Mouse (Mus musculus) midbrain, postnatal 0 days (tissue): ENCODE results near the gene Rfx2. TPM values are rescaled to one million over a fixed set of nuclear protein-coding genes. Genes with fewer than 3 reads are reported as not detected.

Experiments used
- ATAC-seq: fragments of 200-750 bp; cut with Nextera tagmentation; 2 replicates; pipeline ENCODE4 v1.8.0; 2017; ENCODE audit warnings: moderate number of reproducible peaks, mild to moderate bottlenecking, moderate TSS enrichment, moderate library complexity; ENCODE audit not compliant: low FRiP score
- DNase-seq: peaks from one replicate; pipeline ENCODE4 v3.0.0-alpha.2; 2015; ENCODE audit warnings: low spot score
- H3K27ac ChIP-seq: fragments of 300-500 bp; sonication (generic); 2 replicates; pipeline ENCODE4 v1.5.1; 2014; ENCODE audit warnings: low read depth, mild to moderate bottlenecking, low read length, mixed read lengths
- H3K27me3 ChIP-seq: fragments of 300-500 bp; sonication (generic); 2 replicates; pipeline ENCODE4 v1.6.1; 2014; ENCODE audit warnings: low read length, control low read depth, mixed read lengths; ENCODE audit not compliant: insufficient read depth
- H3K36me3 ChIP-seq: fragments of 300-500 bp; sonication (generic); 2 replicates; pipeline ENCODE4 v1.6.1; 2014; ENCODE audit warnings: low read length, control low read depth, mixed read lengths; ENCODE audit not compliant: insufficient read depth
- H3K4me1 ChIP-seq: fragments of 300-500 bp; sonication (generic); 2 replicates; pipeline ENCODE4 v1.6.1; 2014; ENCODE audit warnings: mild to moderate bottlenecking, control low read depth, antibody characterized with exemption, low read length, mixed read lengths; ENCODE audit not compliant: insufficient read depth
- H3K4me2 ChIP-seq: fragments of 300-500 bp; sonication (generic); 2 replicates; pipeline ENCODE4 v1.6.1; 2014; ENCODE audit warnings: low read depth, mild to moderate bottlenecking, low read length, mixed read lengths; ENCODE audit not compliant: poor library complexity, severe bottlenecking
- H3K4me3 ChIP-seq: fragments of 300-500 bp; sonication (generic); 2 replicates; pipeline ENCODE4 v1.5.1; 2014; ENCODE audit warnings: low read depth, mild to moderate bottlenecking, low read length, moderate library complexity
- H3K9ac ChIP-seq: fragments of 300-500 bp; sonication (generic); replicated peaks from 2 replicates; pipeline ENCODE4 v1.6.1; 2014; ENCODE audit warnings: mild to moderate bottlenecking, low read length, moderate library complexity, mixed read lengths; ENCODE audit not compliant: poor library complexity, severe bottlenecking
- H3K9me3 ChIP-seq: fragments of 300-500 bp; sonication (generic); 2 replicates; pipeline ENCODE4 v1.6.1; 2016; ENCODE audit warnings: low read length, control low read depth
- CTCF ChIP-seq: IDR thresholded peaks from 2 replicates; pipeline ENCODE4 v1.5.1; 2016; ENCODE audit warnings: antibody characterized with exemption, mild to moderate bottlenecking
- WGBS: fragments of 180-500 bp; shearing (Covaris S2); extraction: QIAGEN DNeasy Blood & Tissue Kit; methylation state at CpG from one replicate; pipeline ENCODE4 v1.1.7; 2014; 5-methylcytosine and 5-hydroxymethylcytosine counted together
- polyA plus RNA-seq: library from polyadenylated mRNA; unstranded; fragments of >200 nt; fragmentation: Nextera tagmentation; extraction: Ambion mirVana; gene quantifications from 2 replicates; pipeline ENCODE4 v1.2.1, GENCODE M21; 2015
- total RNA-seq: library from RNA; depleted of rRNA; stranded (reverse); fragments of >200 nt; gene quantifications from 2 replicates; pipeline ENCODE4 v1.2.3, GENCODE M21; 2014; rRNA removed

The Rfx2 gene
- total RNA-seq (5.1 and 5.7 TPM in 2 replicates), polyA plus RNA-seq (2.3 and 3.0 TPM in 2 replicates)

GRCm38 (mm10) chr17:56830411-56831110 lies at the start of gene Rfx2:
Rfx2 (minus strand) TSS chr17:56831013.
- WGBS = 1% methylated on average over 20 of the region's 62 CpGs
- no peak for DNase-seq
- no peak within 1 kb of the TSS for H3K27ac ChIP-seq

GRCm38 (mm10) chr17:56877426-56877825 lies 46.6 kb upstream of the Rfx2 start:
- Histone ChIP-seq H3K4me3 (no peak overlapping the region), H3K9me3 (no peaks in the 10 kb centered on the region), H3K4me1 (no peaks in the 10 kb centered on the region), H3K27ac (no peak overlapping the region), H3K9ac (no peak overlapping the region), H3K4me2 (no peak overlapping the region), H3K36me3 (no peaks in the 10 kb centered on the region), H3K27me3 (no peaks in the 10 kb centered on the region)
- 92% methylated on average over 19 of the region's 19 CpGs for WGBS
- no peak for TF ChIP-seq CTCF
- ATAC-seq (no peak), DNase-seq (no peak)

More at GRCm38 (mm10) chr17:56830411-56831110, at the start of gene Rfx2:
- no peak; the same call in 1 of the 2 replicates for ATAC-seq
- no peak for TF ChIP-seq CTCF
- peaks cover 12% of the 10 kb centered on the region; the same call in 1 of the 2 replicates for H3K27me3 ChIP-seq
- H3K36me3 ChIP-seq = no peaks in the 10 kb centered on the region
- peak within 1 kb of the TSS; percentile 93 for H3K4me2 ChIP-seq
- H3K4me3 ChIP-seq = peak within 1 kb of the TSS; percentile 57
- H3K9ac ChIP-seq = 0 out of 2 replicates have a peak within 1 kb of the TSS, but pooled peaks have one; percentile 39
- peaks cover 6% of the 10 kb centered on the region; the same call in 1 of the 2 replicates for H3K4me1 ChIP-seq
- H3K9me3 ChIP-seq = no peaks in the 10 kb centered on the region

GRCm38 (mm10) chr17:56876981-56877380 lies 46.2 kb upstream of the Rfx2 start:
- Histone ChIP-seq H3K4me3 (no peak overlapping the region), H3K36me3 (no peaks in the 10 kb centered on the region), H3K4me1 (no peaks in the 10 kb centered on the region), H3K4me2 (no peak overlapping the region), H3K27ac (no peak overlapping the region), H3K27me3 (no peaks in the 10 kb centered on the region), H3K9ac (no peak overlapping the region), H3K9me3 (no peaks in the 10 kb centered on the region)
- ATAC-seq (no peak), DNase-seq (no peak)
- no peak for TF ChIP-seq CTCF
- WGBS = 70% methylated on average over 8 of the region's 8 CpGs

- no peak overlapping the region for H3K4me3 ChIP-seq
- no peak overlapping the region for H3K9ac ChIP-seq
- WGBS = 80% methylated on average over 3 of the region's 3 CpGs
- no peak overlapping the region for H3K27ac ChIP-seq
- no peak for TF ChIP-seq CTCF
- H3K4me2 ChIP-seq = no peak overlapping the region
- DNase-seq (no peak), ATAC-seq (no peak)
- H3K4me1 ChIP-seq = no peaks in the 10 kb centered on the region
- no peaks in the 10 kb centered on the region for H3K27me3 ChIP-seq
- H3K9me3 ChIP-seq = no peaks in the 10 kb centered on the region
- H3K36me3 ChIP-seq = no peaks in the 10 kb centered on the region
Measured at GRCm38 (mm10) chr17:56876465-56876864, 45.7 kb upstream of the Rfx2 start.

- ATAC-seq = no peak
- no peaks in the 10 kb centered on the region for H3K36me3 ChIP-seq
- no peaks in the 10 kb centered on the region for H3K9me3 ChIP-seq
- no peak within 1 kb of the TSS for H3K9ac ChIP-seq
- no peak for TF ChIP-seq CTCF
- no peak within 1 kb of the TSS for H3K27ac ChIP-seq
- no peak for DNase-seq
- H3K4me1 ChIP-seq = no peaks in the 10 kb centered on the region
- WGBS = 90% methylated on average over 12 of the region's 12 CpGs
- H3K27me3 ChIP-seq = no peaks in the 10 kb centered on the region
- H3K4me2 ChIP-seq = no peak within 1 kb of the TSS
- H3K4me3 ChIP-seq = no peak within 1 kb of the TSS
Measured at GRCm38 (mm10) chr17:56874936-56875651, 44.3 kb upstream of the Rfx2 start, which contains the start of gene 1700061G19Rik. 1700061G19Rik (plus strand) TSS chr17:56875477.

- H3K9me3 ChIP-seq = no peaks in the 10 kb centered on the region
- no peak for TF ChIP-seq CTCF
- no peak within 1 kb of the TSS for H3K4me2 ChIP-seq
- no peak within 1 kb of the TSS for H3K4me3 ChIP-seq
- 100% methylated on average over 1 of the region's 2 CpGs for WGBS
- H3K36me3 ChIP-seq = no peaks in the 10 kb centered on the region
- H3K27me3 ChIP-seq = no peaks in the 10 kb centered on the region
- no peaks in the 10 kb centered on the region for H3K4me1 ChIP-seq
- DNase-seq (no peak), ATAC-seq (no peak)
- H3K9ac ChIP-seq = no peak within 1 kb of the TSS
- no peak within 1 kb of the TSS for H3K27ac ChIP-seq
Measured at GRCm38 (mm10) chr17:56874237-56874636, 43.4 kb upstream of the Rfx2 start, which contains the start of gene Acsbg2. Acsbg2 (minus strand) TSS chr17:56874447.
